Mouse (Mus musculus) cerebral cortex, adult 2 months (tissue): Measurements from ENCODE around the gene Tpx2.

ENCODE experiments used
- WGBS: fragments of 180-500 bp; shearing (Covaris S2); methylation state at CpG from one replicate; pipeline ENCODE4 v1.1.7; 2018; 5-methylcytosine and 5-hydroxymethylcytosine counted together

Tpx2 gene

DNA sequence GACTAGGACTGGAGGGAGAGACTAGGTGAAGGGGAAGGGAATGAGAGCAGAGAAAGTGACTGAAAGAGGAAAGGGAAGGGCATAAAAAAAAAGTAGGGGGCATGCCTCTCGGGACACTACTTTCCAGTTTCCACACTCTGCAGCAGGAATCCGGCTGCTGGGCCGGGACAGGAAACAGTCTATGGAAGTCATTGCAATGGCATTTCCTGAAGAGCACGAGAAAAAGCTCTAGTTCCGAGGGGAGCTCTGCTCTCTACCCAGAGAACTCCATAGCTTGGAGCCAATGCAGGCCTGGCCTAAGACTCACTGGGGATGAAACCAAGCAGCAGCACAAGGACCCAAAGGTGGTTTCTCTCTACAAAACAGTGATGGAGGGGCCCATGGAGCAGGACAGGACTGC is 26.7 kb upstream of the Tpx2 start:
- 62% methylated on average over 5 of the region's 5 CpGs for WGBS

DNA sequence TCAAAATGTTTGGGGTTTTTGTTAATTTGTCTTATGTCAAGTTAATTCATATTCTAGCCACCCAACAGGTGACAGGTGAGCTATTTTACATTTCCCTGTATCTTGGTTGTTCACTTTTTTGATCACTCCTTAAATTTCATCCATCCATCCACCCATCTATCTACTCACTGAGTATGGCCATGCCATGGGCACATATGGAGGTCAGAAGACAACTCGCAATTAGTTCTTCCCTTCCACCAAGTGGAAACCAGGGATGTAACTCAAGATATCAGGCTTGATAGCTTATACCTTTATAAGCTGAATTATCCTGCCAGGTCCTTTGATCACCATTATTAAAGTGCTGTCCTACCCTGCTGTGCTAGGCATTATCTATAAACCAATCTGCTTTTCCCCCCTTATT is 24.0 kb upstream of the Tpx2 start:
- 95% methylated on average over 1 of the region's 1 CpGs for WGBS

DNA sequence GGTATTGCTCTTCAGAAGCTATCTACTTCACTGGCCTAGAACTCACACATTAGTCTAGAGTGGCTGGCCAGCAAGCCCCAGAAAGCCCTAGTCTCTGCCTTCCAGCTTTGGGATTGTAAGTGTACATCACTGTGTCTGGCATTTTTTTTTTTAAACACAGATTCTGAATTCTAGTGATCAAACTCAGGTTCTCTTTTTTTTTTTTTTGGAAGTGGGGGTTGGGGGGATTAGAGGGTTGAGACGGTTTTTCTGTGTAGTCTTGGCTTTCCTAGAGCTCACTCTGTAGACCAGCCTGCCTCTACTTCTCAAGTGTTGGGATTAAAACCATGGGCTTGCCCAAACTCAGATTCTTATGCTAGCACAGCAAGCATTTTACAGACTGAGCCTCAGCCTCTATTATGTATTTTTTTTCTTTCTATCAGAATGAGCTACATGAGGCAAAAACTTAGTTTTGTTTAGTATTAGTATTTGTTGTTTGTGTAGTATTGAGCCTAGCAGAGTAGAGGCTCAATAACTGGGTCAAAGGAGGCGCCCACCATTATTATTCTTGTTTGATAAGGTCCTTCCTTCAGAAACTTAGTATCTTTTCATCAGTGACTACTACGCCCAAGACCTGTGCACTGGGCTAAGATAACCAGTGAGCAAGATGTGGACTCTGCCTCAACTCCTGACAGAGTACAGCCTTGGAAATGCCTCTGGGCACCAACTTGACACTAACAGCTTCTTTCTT is 23.2 kb upstream of the Tpx2 start:
- WGBS = 61% methylated on average over 3 of the region's 3 CpGs

- WGBS = 76% methylated on average over 4 of the region's 4 CpGs
Measured at GRCm38 (mm10) chr2:152825168-152825697, 22.5 kb upstream of the Tpx2 start.

GRCm38 (mm10) chr2:152825713-152826112 is 22.1 kb upstream of the Tpx2 start:
- 71% methylated on average over 2 of the region's 2 CpGs for WGBS

GRCm38 (mm10) chr2:152826481-152826880 is 21.3 kb upstream of the Tpx2 start:
- 45% methylated on average over 3 of the region's 3 CpGs for WGBS

- 62% methylated on average over 8 of the region's 8 CpGs for WGBS
Measured at GRCm38 (mm10) chr2:152827321-152828010, 20.3 kb upstream of the Tpx2 start.

GRCm38 (mm10) chr2:152828011-152828370 is 19.8 kb upstream of the Tpx2 start:
- 69% methylated on average over 4 of the region's 4 CpGs for WGBS

DNA sequence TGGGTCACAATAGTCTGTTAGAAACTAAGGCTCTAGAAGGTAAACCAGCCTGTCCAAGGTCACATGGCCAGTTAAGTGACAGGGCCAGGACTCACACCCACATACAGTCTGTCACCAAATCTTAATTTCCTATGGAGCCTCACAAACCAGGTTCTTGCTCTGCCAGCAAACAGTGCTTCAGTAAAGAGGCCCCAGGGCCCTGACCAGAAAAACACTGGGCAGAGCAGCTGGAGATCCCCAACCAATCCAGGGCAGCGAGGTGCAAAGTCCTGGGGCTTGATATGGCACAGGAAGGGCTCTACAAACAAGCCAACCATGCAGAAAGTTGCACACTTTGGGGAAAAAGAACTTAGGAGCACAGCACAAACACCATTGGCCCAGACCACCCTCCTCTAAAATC is 19.2 kb upstream of the Tpx2 start:
- 21% methylated on average over 1 of the region's 1 CpGs for WGBS

DNA sequence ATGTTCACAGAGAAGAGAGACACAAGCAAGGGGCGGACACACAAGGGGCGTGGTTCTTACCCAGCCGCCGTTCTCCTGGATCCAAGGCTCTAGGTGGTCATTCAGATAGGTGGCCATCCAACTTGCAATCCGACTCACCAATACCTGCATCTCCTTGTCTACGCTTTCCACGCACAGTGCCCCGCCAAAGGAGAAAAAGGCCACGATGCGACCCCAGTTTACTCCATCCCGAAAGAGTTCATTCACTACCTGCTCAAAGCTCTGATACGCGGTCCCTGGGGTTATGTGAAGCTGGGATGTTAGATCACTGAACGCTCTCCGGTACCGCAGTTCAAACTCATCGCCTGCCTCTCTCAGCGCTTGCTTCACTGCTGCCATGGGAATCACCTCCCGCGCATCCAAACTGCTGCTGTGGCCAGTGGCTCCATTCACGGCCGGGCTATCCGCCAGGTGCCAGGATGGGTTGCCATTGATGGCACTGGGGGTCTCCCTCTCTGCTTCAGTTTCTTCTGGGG is 18.3 kb upstream of the Tpx2 start:
- WGBS = 42% methylated on average over 23 of the region's 23 CpGs

DNA sequence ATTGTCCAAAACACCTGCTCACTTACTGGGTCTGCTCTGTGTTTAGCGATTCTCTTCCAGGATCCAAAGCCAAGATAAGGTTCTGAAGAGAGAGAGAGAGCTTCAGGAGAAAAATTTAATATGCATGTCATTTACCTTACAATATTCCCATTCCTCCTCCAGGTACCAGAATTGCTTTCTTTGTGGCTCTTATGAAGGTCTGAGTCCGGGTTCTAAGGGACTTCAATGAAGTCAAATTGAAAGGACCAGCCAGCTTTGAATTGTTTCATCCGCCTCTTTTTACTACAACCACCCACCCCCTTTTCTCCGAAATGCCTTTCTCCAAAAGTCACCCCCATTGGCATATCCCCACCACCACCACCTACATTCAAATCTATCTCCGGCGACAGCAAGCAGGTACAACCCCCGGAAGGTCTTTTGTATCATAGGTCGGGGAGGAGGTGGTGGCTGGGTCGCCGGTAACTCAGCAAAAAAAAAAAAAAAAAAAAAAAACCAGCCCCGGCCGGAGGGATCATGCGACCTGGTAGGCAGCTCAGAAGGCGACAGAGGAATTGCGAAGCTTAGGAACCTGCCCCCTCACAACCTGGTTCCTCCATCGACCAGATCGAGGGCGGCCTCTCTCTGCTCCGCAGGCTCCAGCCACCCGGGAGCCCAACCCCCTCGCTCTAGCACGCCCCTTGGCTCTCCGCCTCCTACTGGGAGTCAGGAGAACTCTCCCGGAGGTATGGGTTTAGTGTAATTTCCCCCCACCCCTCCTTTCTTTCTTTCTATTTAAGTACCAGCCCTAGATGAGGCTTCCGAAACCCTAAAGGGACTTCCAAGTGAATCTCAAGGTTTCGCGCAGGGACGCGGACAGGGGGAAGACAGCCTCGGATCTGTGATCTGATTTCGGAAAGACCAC is 17.5 kb upstream of the Tpx2 start:
- WGBS = under 1% methylated on average over 31 of the region's 31 CpGs

GRCm38 (mm10) chr2:152831019-152831878 is 16.5 kb upstream of the Tpx2 start, which contains the start of gene Bcl2l1:
Bcl2l1 (minus strand) TSS chr2:152831728.
- WGBS = under 1% methylated on average over 74 of the region's 74 CpGs

GRCm38 (mm10) chr2:152839256-152839655 is 8.5 kb upstream of the Tpx2 start:
- 75% methylated on average over 2 of the region's 2 CpGs for WGBS

- 78% methylated on average over 3 of the region's 3 CpGs for WGBS
Measured at GRCm38 (mm10) chr2:152842741-152843140, 5.0 kb upstream of the Tpx2 start.

DNA sequence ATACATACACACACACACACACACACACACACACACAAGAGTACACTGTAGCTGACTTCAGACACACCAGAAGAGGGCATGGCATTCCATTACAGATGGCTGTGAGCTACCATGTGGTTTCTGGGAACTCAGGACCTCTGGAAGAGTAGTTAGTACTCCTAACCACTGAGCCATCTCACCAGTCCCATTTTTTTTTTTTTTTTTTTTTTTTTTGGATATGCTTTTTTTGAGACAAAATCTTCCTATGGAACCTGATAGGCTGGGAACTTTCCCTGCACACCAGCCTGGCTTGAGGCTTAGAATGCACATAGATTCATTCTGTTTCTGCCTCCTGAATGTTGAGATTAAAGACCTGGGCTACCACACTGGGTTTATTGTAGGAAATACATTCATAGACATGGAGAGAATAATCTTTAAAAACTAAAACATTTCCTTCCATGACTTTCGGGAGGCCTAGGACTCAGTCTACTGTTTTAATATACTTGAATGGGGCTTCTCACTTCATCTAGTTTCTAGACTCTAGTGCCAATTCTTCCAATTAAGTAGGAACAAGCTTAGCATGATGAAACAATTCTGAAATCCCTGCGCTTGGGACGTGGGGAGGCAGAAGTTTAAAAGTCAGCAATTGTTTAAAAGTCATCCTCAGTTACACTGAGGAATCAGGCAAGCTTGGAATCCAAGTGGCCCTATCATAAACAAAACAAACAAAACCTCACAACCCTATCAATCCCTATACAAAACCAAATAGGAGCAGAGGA is 528 bp upstream of the Tpx2 start:
- WGBS = 12% methylated on average over 3 of the region's 3 CpGs

DNA sequence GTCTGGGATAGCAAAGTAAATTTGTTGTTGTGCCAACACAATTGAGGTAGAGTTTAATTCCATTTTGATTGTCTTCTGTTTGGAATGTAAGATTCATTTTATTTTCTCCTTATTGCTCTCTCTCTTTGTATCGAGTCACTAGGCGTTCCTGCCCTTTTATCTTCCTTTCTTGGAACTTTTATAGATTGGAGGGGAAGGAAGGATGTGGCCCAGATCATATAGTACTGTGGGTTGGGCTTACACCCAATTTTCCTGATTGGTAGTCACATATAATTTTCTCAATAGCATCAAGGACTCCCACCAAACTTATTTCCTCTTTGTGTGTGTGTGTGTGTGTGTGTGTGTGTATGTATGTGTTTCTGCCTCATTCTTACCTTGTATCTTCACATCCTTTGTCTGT is 702 bp downstream of the Tpx2 start:
- 8% methylated on average over 2 of the region's 2 CpGs for WGBS

DNA sequence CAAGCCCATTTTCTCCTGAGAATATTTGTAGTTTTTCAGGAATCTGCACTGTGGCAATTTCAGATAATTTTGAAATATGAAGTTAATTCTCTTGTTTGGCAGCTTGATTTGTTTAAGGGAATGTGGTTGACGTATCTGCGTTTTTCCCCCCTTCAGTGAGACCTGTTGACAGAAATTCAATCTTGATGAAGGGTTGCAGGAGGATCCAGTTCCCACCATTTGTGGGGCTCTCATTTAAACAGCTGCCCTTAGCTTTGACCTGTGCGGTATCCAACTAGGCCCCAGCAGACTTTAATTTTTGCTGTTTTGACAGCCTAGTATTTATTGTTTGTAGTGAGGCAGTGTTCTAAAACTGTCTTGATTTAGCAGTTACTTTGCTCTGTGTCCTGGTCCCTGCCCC is 11.7 kb downstream of the Tpx2 start:
- WGBS = 93% methylated on average over 3 of the region's 3 CpGs

GRCm38 (mm10) chr2:152861891-152862290 is 14.1 kb downstream of the Tpx2 start:
- WGBS = 80% methylated on average over 1 of the region's 1 CpGs

GRCm38 (mm10) chr2:152862638-152863037 is 14.9 kb downstream of the Tpx2 start:
- WGBS = 78% methylated on average over 3 of the region's 3 CpGs

DNA sequence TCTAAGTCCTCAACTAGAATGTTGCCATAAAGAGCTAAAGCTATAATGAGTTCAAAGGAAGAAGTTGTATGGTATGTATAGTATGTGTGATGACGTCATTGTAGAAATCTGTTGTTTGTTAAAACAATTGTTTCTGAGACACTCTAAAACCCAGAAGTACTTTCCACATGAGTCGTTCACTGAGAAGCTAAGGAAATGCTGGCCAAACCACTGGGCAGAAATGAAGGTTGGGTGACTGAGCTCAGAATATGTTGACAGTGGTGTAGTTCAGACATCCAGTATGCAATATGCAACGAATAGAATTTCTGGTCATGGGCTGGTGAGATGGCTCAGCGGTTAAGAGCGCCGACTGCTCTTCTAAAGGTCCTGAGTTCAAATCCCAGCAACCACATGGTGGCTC is 15.6 kb downstream of the Tpx2 start:
- 93% methylated on average over 6 of the region's 6 CpGs for WGBS
